Mouse (Mus musculus): Measurements from ENCODE around the gene Serpinb6a.
"Not testable (repeated sequence)": the region's sequence is repeated elsewhere in the genome, so short reads cannot be mapped to it uniquely, and the experiment has no call there.

The Serpinb6a gene

DNA sequence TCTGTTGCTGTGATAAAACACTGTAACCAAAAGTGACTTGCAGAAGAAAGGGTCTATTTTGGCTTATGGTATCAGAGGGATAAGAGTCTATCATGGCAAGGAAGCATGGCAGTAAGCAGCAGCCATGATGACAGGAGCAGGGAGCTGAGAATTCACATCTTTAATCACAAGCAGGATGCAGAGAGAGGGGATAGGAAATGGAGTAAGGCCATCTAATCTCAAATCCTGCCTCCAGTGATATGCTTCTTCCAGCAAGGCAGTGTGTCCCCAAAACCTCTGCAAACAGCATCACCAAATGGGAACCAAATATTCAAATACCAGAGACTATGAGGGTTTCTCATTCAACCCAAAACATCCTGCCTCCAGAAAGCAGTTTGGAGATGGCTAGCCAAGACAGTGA is 36.0 kb downstream of the Serpinb6a start:
- no peak for DNase-seq (ENCODE audit: low spot score)

DNA sequence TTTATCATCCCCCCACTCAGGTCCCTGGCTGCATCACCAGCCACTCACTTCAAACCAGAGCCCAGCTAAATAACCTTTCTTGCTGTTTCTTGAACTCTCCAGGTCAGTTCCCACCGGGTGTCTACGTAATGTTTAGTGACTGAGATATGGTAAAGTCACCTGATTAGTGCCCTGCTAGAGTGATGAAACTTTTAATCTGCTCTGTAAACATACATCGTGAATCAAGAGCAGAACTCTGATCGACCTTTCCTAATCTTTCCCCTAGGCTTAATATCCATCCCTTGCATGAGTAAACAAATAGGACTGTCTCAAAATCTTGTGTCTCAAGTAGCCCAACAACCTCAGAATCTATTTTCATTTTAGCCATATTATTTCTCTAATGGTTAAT is 36.6 kb downstream of the Serpinb6a start:
- DNase-seq (ENCODE audit: low spot score), result no peak

DNA sequence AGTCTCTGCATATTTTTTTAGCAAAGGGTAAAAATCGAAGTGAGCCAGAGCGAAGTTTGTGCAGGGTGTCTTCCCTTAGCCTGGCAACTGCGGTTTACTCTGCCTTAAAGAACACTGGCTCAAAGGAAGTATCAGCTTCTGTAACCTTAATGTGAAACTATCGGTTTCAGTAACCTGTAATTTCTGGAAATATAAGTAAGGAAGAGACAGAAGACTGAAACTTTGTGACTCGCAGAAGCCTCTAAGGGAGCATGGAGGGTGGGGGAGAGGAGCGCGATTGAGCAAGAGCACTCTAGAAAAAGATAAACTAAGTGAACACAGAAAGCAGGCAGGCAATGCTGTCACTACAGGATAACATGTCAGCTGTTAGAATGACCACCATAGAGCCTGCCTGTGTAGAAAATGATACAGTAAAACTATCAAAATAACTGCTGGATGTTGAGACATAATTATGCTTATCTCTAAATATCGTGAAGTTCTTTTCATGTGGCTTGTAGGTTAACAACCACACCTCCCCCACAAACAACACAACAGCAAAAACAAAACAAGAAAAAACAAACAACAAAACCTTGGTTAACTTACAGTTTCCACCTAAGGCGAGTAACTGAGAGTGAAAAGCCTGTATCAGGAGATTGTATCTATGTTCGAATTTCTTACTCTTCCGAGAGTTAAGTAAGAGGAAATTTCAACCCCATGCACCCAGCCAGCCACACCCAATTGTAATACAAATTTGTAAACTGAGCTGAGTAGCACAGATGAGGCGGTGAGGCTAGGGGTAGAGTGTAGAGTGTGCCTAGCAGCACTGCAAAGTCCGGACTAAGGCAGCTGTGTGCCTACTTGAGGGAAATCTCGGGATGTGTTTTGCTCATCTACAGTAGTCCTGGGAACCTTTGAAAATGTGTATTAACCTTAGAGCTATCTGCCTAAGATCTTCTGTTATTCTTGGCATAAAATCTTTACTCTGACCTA is 37.3 kb downstream of the Serpinb6a start:
- DNase-seq (ENCODE audit: low spot score), result no peak

- DNase-seq (ENCODE audit: low spot score), result peak; percentile 20
Measured at GRCm38 (mm10) chr13:33964206-33965046, 38.2 kb downstream of the Serpinb6a start, which contains the start of gene Nqo2. Gene Nqo2 (plus strand): TSS chr13:33964687.

- no peak for DNase-seq (ENCODE audit: low spot score)
Measured at GRCm38 (mm10) chr13:33959771-33960170, 42.8 kb downstream of the Serpinb6a start.

DNA sequence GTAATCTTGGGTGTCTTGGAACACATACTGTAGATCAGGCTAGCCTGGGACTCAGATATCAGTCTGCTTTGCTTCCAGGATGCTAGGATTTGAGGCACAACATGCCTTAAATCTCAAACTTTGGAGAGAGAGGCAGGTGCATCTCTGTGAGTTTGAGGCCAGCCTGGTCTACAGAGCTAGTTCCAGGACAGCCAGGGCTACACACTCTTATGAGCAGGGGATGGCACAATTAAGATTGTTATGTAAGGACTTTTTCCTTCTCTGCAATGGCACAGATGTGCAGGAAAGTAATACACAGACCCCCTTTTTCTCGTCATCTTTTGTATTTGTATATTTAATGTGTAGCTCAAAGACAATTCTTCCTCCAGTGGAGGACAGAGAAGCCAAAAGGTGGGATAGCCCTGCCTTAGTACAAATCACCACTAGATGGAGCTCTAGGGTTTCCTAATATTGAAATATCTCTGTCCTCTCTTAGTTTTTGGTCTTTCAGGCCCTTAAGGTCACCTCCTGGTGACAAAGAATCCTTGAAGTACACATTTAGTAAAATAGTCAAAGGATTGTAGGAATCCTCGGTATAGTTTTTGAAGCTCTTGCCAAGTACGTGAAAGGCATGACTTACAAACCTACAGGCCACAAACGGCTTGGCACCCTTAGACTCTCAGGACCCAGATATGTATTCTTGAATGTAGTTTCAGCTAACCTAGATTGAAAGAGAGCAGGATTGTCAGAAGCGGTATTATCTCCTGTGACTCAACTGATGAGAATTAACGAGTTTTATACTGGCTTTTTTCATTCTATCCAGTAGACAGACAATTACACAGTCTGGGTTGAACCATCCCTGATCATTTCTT is 45.8 kb downstream of the Serpinb6a start:
- DNase-seq (ENCODE audit: low spot score), result peak; percentile 50

DNA sequence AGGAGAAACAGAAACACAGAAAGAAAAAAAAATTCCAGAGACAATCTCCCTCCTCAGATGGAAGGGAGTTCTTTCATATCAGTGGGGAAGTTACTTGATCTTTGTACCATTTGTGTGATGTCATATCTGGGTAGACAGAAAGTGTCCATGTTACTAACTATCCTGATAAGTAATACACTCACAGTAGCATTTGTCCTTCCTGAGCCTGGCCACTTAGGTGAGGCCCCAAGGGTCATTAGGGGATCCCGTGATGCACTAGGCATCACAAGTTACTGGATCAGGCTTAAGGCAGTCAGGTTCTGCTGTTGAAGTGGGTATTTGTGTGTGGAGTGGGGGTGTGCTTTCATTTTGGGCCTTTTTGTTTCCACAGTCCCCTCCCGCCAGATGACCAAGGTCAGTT is 49.6 kb downstream of the Serpinb6a start:
- DNase-seq (ENCODE audit: low spot score), result no peak

GRCm38 (mm10) chr13:33952075-33952449 is 50.5 kb downstream of the Serpinb6a start:
- no peak for DNase-seq (ENCODE audit: low spot score)

DNA sequence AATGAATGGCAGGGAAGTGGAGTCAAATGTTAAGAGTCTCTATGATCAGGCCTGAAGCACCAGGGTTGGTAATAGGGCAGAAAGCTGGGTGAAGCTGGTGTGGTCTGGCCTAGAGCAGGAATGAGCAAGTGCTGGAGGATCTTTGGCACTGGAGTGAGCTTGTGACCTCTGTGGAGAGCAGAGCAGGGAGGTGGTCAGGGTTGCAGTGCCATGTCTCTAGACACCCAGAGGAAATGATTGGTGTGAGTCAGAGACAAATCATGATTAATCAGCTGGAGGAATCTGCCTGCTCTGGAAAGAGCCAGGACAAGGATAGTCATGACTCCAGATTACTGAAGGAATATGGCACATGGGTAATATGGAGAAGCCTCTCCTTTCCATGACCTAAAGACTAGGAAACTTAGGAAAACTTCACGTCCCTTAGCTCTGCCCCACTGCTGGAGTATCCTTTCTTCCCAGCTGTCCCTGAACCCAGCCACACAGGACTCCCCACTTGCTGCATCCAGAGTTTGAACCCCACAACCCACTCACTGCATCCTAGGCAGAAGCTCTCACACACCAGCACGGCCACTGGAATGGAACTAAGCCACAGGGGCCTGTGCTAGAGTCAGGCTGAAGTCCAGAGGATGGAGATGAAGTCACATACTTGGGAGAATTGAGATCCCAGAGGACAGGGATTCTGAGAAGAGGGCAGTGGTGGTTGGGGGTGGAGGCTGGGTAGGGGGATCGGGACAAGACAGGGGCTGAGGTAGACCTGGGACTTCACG is 51.1 kb downstream of the Serpinb6a start:
- no peak for DNase-seq (ENCODE audit: low spot score)

GRCm38 (mm10) chr13:33942212-33942779 is 60.3 kb downstream of the Serpinb6a start:
- DNase-seq (ENCODE audit: low spot score), result no peak

DNA sequence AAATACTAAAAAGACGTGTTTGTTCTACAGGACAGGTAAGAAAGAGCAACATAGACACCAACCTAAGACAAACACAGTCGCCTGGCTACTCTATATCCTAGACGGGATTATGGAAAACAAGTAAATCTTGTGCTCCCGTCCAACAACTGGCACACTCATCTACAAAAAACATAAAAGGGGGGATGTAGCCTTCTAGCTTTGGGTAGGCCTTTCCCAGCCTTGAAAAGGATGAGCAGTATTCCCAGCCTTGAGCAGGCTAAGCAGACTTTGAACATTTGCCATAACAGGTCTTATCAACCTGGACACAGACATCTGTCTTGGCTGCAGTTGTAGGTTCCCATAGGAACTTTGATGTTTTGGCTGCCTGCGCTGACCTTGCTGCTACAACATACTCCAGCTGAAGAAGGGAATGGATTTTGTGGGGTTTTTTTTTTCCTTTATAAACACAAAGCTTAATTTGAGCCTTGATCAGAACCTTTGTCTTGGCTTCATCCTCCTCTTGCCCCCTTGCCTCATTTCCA is 61.2 kb downstream of the Serpinb6a start:
- no peak for DNase-seq (ENCODE audit: low spot score)

DNA sequence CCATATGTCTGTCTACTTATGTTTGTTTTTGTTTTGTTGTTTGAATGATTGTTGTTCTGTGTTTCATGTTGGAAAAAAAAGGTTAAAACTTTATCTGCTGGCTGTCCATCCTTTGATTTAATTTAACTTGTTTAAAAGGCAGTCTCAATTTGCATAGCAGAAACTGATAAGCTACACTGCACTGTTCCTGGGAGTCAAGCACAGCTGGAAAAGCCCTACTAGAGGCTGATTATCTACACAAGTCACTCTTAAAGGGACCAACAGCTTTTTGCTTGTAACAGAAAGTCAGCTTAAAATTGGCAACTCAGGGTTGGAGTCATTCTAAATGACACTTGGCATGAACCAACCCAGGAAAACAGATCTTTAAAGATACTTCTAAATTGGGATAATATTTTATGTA is 65.0 kb downstream of the Serpinb6a start:
- not testable (repeated sequence) for DNase-seq (ENCODE audit: low spot score)

DNA sequence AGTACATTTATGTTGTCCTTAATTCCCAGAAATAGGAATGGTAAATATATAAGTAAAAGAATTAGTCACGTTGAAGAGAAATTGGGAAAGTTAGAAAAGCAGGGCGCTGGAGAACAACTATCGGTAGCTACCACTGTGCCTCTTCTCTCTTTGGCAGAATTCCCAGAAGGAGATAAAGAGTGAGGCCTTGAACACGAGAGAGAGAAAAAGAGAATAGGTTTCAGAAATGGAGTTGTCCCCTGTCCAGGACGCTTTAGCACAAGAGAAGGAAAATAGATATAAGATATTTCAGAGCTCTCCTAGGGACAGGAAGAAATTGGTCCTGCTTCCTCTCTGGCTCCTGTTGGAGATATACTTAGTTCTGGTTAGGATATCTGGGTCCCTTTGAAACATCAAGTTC is 65.4 kb downstream of the Serpinb6a start:
- DNase-seq (ENCODE audit: low spot score), result no peak

GRCm38 (mm10) chr13:33935465-33936181 is 67.0 kb downstream of the Serpinb6a start:
- no peak for DNase-seq (ENCODE audit: low spot score)

DNA sequence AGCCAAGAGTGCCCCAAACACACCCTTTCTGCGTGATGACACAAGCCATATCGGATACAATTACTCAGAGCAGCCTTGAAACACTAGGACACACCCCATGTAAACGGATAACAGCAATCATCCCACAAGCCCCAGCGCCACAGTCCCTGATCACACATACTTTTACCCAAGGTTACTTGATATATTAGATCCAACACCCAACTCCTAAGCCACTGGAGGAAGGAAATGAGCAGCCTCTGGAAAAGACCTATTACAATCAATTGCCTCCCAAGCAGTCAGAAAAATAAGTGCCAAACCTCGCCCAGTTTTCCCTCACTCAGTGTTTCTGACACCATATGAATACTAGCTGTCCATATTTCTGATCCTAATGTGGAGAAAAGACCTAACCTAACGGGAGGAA is 67.9 kb downstream of the Serpinb6a start:
- no peak for DNase-seq (ENCODE audit: low spot score)

DNA sequence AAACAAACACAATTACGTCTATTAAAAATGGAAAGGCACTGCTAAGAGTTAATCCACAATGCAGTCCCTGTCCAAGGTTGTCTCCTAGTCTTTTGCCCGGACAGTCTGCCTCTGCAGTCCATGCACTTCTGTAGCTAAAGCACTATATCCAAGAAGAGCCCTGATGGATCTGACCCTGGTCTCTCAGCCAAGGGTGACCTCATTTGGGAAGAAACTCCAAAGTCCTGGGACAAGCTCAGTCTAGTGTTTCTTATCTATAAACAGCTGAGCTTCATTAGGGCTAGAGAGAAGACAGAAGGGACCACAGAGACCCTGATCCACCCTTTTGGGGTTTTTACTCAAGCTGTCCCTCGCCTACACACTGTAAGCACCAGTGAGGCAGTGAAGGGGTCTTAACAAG is 71.7 kb downstream of the Serpinb6a start:
- DNase-seq (ENCODE audit: low spot score), result no peak

GRCm38 (mm10) chr13:33930281-33930680 is 72.3 kb downstream of the Serpinb6a start:
- no peak for DNase-seq (ENCODE audit: low spot score)

- DNase-seq (ENCODE audit: low spot score), result no peak
Measured at GRCm38 (mm10) chr13:33921699-33922098, 80.9 kb downstream of the Serpinb6a start.

DNA sequence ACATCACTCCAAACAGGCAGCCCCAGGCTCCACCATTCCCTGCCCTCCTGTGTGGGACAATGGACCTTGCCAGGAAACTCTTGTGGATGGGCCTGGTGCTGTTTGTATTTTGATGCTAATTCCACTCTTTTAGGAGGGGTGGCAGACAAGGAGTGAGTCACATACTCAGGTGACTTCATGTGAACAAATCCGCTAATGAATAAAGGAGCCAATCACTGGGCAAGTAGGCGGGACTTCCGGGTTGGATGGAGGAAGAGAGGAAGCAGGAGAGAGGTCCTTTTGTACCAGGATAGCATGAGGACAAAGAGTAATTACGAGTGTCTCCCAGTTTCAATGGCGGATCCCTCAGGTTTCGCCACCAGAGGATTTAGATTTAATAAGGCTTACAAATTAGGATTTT is 81.6 kb downstream of the Serpinb6a start:
- no peak for DNase-seq (ENCODE audit: low spot score)

DNA sequence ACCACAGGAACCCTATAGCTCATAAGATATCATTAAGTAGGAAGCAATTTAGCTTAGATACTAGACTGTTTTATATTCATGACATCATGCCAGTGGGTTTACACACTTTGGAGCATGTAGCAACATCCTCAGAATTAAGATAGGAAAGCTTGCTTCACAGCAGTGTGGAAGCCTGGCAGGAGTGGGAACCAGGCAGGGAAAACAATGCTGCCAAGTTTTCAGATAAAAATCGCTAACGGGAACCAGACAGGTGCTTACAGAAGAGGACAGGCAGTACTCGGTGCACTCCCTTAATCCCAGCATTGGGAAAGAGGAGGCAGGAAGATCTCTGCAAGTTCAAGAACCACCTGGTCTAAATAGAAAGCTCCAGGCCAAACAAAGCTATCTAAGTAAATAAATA is 95.8 kb downstream of the Serpinb6a start:
- no peak for DNase-seq (ENCODE audit: low spot score)
